Mouse (Mus musculus): ENCODE results near the gene Gtsf1.

DNA sequence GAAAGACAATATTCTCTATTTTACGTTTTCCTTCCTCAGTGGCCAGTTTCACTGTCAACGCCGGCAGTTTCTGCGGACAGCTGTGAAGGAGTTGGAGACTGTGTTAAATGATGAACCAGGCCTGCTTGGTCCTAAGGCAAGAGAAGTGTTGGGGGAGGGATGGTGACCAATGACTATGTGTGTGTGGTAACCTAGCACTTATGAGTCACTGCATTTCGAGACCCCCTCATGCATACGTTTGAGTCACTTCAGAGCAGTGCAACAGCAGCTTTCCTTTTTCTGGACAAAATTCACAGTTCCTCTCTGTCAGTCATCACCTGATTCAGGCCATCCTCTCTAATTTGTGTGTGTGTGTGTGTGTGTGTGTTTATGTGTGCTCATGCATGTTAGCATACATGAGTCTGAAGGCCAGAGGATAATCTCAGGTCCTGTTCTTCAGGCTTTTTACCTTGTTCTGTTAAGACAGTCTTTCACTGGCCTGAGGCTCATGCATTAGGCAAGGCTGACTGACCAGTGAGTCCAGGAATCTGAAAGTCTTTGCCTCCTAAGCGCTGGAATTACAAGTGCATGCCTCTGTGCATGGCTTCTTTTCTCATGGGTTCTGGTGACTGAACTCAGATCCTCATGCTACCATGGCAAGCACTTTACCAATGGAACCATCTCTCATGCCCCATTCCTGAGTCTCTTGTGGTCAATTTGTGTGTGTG is 41.4 kb upstream of the Gtsf1 start:
- no peak for TF ChIP-seq CTCF (IDR thresholded peaks at IDR 0.05; ENCODE audit: low read depth, low read length)
- TF ChIP-seq POLR2A (IDR thresholded peaks at IDR 0.05; ENCODE audit: extremely low read depth, insufficient read depth, low read length) = no peak
